Mouse (Mus musculus) olfactory bulb, adult 2 months (tissue): Measurements from ENCODE around the gene Cngb1.

Experiments used
- CTCF ChIP-seq: fragments of 200-500 bp; IDR thresholded peaks from 2 replicates; pipeline ENCODE4 v1.5.1; 2012; ENCODE audit warnings: low read depth, mild to moderate bottlenecking, low read length, moderate library complexity; ENCODE audit not compliant: insufficient read depth
- POLR2A ChIP-seq: fragments of 200-500 bp; IDR thresholded peaks from 2 replicates; pipeline ENCODE4 v1.6.1; 2012; ENCODE audit warnings: mild to moderate bottlenecking, low read depth, low read length, moderate library complexity; ENCODE audit not compliant: insufficient read depth

DNA sequence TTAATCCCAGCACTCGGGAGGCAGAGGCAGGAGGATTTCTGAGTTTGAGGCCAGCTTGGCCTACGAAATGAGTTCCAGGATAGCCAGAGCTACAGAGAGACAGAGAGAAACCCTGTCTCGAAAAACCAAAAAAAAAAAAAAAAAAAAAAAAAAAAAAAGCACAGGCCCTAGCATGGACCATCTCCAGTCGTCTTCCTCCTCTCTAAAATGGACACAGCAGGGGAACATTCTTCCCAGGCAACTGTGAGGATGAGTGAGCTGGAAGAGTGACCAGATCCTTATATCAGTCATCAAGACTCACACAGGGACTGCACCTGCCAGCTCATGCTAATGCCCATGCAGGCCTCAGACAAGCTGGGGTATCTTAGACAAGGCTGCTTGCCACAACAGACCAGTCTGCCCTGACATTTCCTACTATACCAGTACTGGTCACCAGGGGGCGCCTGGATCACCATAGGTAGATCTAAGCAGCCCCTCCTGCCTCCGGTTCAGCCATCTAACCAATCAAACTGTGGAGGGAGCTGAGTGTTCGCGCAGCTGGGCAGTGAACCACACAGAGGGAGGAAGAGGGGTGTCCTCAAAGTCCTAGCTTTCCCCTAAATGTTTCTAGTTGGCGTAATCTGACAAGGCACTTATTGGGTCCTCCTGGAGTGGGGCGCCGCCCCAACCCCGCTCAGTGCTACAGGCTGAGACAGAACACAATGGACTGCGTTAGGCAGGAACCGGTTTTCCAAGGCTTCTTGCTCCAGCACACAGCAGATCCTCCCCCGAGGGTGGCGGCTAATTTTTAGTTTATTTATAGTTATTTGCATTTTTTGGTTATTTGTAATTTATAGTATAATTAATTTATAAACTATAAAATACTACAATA is 51.6 kb downstream of the Cngb1 start:
- TF ChIP-seq CTCF = peak; percentile 51
- TF ChIP-seq POLR2A = no peak
